Mouse (Mus musculus): Measurements from ENCODE around the gene Kctd11. TPM values are rescaled to one million over a fixed set of nuclear protein-coding genes. Genes with fewer than 3 reads are reported as not detected.
A peak's percentile ranks its signal among the peaks of the same experiment; 100 is the strongest.
"Not testable (repeated sequence)": the region's sequence is repeated elsewhere in the genome, so short reads cannot be mapped to it uniquely, and the experiment has no call there.

Kctd11 gene
- polyA plus RNA-seq, 2 experiments = 5.1 to 6.5 TPM

DNA sequence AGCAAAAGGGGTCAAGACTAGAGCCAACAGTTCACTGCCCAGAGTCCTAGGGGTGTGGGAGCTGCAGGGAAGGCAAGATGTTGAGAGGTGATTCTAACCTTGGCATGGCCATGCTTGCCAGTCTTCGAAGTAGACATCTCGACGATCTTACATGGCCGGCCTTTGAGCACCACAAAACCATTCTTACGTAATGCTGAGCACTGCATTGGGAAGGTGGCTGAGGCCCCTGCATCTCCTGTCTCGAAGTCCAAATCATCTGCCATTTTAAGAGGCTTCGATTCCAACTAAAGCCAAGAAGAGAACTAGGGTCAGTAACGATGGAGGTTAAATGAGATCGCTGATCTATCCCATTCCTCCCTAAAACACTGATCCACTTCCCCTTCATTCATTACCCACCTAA is 37.8 kb upstream of the Kctd11 start:
- Histone ChIP-seq H3K9me3 (ENCODE audit: control insufficient read depth, low read length) (no peaks in the 10 kb centered on the region), H3K9ac (ENCODE audit: low read depth, low read length, severe bottlenecking) (no peak overlapping the region), H3K4me1 (ENCODE audit: control insufficient read depth, insufficient read depth, low read length) (peaks cover 23% of the 10 kb centered on the region), H3K4me2 (replicated peaks; ENCODE audit: low read depth, low read length, severe bottlenecking) (peak overlapping the region; percentile 88), H3K27me3 (ENCODE audit: control insufficient read depth, insufficient read depth, low read length) (no peaks in the 10 kb centered on the region), H3K27ac (replicated peaks; ENCODE audit: low read depth, low read length) (no peak overlapping the region), H3K4me3 (replicated peaks; ENCODE audit: low read length) (peak overlapping the region; percentile 97), H3K36me3 (ENCODE audit: control insufficient read depth, insufficient read depth, low read length) (peaks cover 44% of the 10 kb centered on the region)
- no peak for TF ChIP-seq POLR2A (IDR thresholded peaks at IDR 0.05; ENCODE audit: borderline replicate concordance, extremely low read depth, insufficient read depth, insufficient read length)
- WGBS = 78% methylated on average over 9 of the region's 9 CpGs
- no peak for DNase-seq (ENCODE audit: low spot score)
- no peak for ATAC-seq (ENCODE audit: low FRiP score, low read depth)

DNA sequence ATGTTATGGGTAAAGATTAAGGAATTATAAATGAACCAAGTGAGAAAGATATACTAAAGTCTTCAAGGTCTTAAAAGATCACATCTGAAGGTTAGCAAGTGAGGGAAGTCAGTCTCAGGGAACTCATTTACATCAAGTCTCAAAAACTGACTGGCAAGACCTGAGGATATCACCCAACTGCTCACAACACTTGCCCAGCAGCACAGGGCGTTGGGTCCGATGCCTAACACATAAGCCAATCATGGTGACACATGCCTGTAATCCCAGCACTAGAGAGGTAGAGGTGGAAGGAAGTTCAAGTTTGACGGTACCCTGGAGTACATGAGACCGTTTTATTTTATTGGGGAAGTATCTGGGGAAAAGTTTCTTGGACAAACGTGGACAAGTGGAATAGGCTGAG is 36.9 kb upstream of the Kctd11 start:
- Histone ChIP-seq H3K27me3 (ENCODE audit: control insufficient read depth, insufficient read depth, low read length) (no peaks in the 10 kb centered on the region), H3K27ac (replicated peaks; ENCODE audit: low read depth, low read length) (no peak overlapping the region), H3K4me3 (replicated peaks; ENCODE audit: low read length) (no peak overlapping the region), H3K36me3 (ENCODE audit: control insufficient read depth, insufficient read depth, low read length) (peaks cover 47% of the 10 kb centered on the region), H3K4me1 (ENCODE audit: control insufficient read depth, insufficient read depth, low read length) (peaks cover 25% of the 10 kb centered on the region), H3K4me2 (replicated peaks; ENCODE audit: low read depth, low read length, severe bottlenecking) (no peak overlapping the region), H3K9me3 (ENCODE audit: control insufficient read depth, low read length) (no peaks in the 10 kb centered on the region), H3K9ac (ENCODE audit: low read depth, low read length, severe bottlenecking) (no peak overlapping the region)
- TF ChIP-seq POLR2A (IDR thresholded peaks at IDR 0.05; ENCODE audit: borderline replicate concordance, extremely low read depth, insufficient read depth, insufficient read length) = no peak
- ATAC-seq (ENCODE audit: low FRiP score, low read depth) (no peak), DNase-seq (ENCODE audit: low spot score) (no peak)
- 70% methylated on average over 5 of the region's 5 CpGs for WGBS

DNA sequence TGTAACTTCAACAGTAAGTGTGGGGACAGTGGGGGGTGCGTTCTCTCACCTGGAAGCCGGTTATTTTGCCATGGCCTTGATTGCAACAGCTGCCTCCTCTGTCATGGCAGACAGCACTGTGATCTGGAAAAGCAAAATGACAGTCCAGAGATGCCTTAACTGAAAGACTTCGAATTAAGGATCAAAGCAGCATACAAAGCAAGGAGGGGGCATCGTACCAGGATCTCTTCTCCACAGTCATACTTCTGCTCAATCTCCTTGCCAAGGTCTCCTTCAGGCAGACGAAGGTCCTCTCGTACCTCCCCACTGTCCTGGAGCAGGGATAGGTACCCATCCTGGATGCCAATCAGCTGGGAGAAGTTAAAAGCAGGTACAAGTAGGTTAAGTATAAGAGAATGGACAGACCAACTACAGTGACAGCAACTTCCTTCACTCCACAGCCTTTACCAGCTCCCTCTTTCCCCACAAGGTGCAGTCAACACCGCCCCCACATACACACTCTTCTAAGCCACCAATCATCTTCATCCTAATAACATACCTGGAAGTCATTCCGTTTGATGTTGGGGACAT is 36.3 kb upstream of the Kctd11 start:
- ATAC-seq (ENCODE audit: low FRiP score, low read depth) = no peak
- no peak overlapping the region for H3K9ac ChIP-seq (ENCODE audit: low read depth, low read length, severe bottlenecking)
- WGBS = 86% methylated on average over 8 of the region's 8 CpGs
- H3K4me3 ChIP-seq (replicated peaks; ENCODE audit: low read length) = no peak overlapping the region
- TF ChIP-seq POLR2A (IDR thresholded peaks at IDR 0.05; ENCODE audit: borderline replicate concordance, extremely low read depth, insufficient read depth, insufficient read length) = no peak
- peaks cover 21% of the 10 kb centered on the region for H3K4me1 ChIP-seq (ENCODE audit: control insufficient read depth, insufficient read depth, low read length)
- no peaks in the 10 kb centered on the region for H3K9me3 ChIP-seq (ENCODE audit: control insufficient read depth, low read length)
- H3K36me3 ChIP-seq (ENCODE audit: control insufficient read depth, insufficient read depth, low read length) = peaks cover 54% of the 10 kb centered on the region
- H3K27me3 ChIP-seq (ENCODE audit: control insufficient read depth, insufficient read depth, low read length) = no peaks in the 10 kb centered on the region
- no peak overlapping the region for H3K4me2 ChIP-seq (replicated peaks; ENCODE audit: low read depth, low read length, severe bottlenecking)
- no peak for DNase-seq (ENCODE audit: low spot score)
- H3K27ac ChIP-seq (replicated peaks; ENCODE audit: low read depth, low read length) = no peak overlapping the region

DNA sequence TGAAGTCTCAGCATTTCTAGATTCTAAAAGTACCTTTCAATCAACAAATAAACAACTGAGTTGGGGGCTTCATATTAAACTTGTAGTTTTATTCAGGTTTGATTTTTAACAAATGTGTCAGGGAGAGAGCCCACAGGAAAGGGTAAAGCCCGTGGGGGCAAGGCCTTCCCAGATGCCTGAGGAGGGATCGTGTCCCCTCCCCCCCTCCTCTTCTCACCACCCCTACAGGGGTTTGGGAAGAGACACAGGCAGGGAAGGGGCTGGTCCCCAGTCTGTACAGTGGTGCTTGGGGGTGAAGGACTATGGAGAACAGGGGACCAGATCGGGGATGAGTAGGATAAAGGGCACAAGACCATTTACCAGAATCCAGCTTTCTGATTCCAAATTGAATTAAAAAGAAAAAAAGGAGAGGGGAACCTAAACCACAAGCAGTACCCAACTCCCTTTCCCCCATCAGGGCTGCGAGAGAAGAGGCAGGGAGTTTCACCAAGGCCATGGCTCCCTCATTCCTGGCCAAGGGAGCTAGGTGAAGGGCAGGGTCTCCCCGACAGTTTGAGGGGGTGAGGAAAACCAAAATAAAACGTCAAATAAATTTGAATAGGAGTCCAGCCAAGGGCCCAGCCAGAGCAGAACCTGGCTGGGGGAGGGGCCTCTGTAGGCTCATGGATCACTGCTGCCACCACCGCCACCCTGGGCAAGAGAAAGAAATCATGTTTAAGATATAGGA is 35.6 kb upstream of the Kctd11 start:
- 58% methylated on average over 7 of the region's 7 CpGs for WGBS
- H3K9ac ChIP-seq (ENCODE audit: low read depth, low read length, severe bottlenecking); H3K9me3 ChIP-seq (ENCODE audit: control insufficient read depth, low read length); DNase-seq (ENCODE audit: low spot score); H3K27me3 ChIP-seq (ENCODE audit: control insufficient read depth, insufficient read depth, low read length); H3K4me2 ChIP-seq (replicated peaks; ENCODE audit: low read depth, low read length, severe bottlenecking); H3K27ac ChIP-seq (replicated peaks; ENCODE audit: low read depth, low read length); ATAC-seq (ENCODE audit: low FRiP score, low read depth); H3K4me3 ChIP-seq (replicated peaks; ENCODE audit: low read length): not testable (repeated sequence)
- Histone ChIP-seq H3K4me1 (ENCODE audit: control insufficient read depth, insufficient read depth, low read length) (peaks cover 21% of the 10 kb centered on the region), H3K36me3 (ENCODE audit: control insufficient read depth, insufficient read depth, low read length) (peaks cover 60% of the 10 kb centered on the region)

GRCm38 (mm10) chr11:69915667-69916627 is 34.7 kb upstream of the Kctd11 start:
- Histone ChIP-seq H3K36me3 (ENCODE audit: control insufficient read depth, insufficient read depth, low read length) (peaks cover 69% of the 10 kb centered on the region), H3K4me1 (ENCODE audit: control insufficient read depth, insufficient read depth, low read length) (peaks cover 21% of the 10 kb centered on the region), H3K4me3 (replicated peaks; ENCODE audit: low read length) (peak overlapping the region; percentile 83; the same call in 1 of the 2 replicates), H3K9ac (ENCODE audit: low read depth, low read length, severe bottlenecking) (peak overlapping the region; percentile 12), H3K27ac (replicated peaks; ENCODE audit: low read depth, low read length) (no peak overlapping the region), H3K9me3 (ENCODE audit: control insufficient read depth, low read length) (no peaks in the 10 kb centered on the region), H3K27me3 (ENCODE audit: control insufficient read depth, insufficient read depth, low read length) (no peaks in the 10 kb centered on the region), H3K4me2 (replicated peaks; ENCODE audit: low read depth, low read length, severe bottlenecking) (no peak overlapping the region)
- ATAC-seq (ENCODE audit: low FRiP score, low read depth) (no peak), DNase-seq (ENCODE audit: low spot score) (no peak)
- WGBS = 72% methylated on average over 5 of the region's 5 CpGs
- TF ChIP-seq POLR2A (IDR thresholded peaks at IDR 0.05; ENCODE audit: borderline replicate concordance, extremely low read depth, insufficient read depth, insufficient read length) = no peak
